Mouse (Mus musculus) liver (tissue): Measurements from ENCODE around the gene Dgat2.
A peak's percentile ranks its signal among the peaks of the same experiment; 100 is the strongest.

Source experiments
- DNase-seq: peaks from one replicate; pipeline ENCODE4 v3.0.0-alpha.2; 2020; ENCODE audit warnings: mixed read lengths

The Dgat2 gene

GRCm38 (mm10) chr7:99161529-99161928 lies 21.0 kb downstream of the Dgat2 start:
- DNase-seq = peak; percentile 53

GRCm38 (mm10) chr7:99160995-99161394 lies 21.5 kb downstream of the Dgat2 start:
- DNase-seq = no peak

- no peak for DNase-seq
Measured at GRCm38 (mm10) chr7:99159446-99159845, 23.1 kb downstream of the Dgat2 start.

- DNase-seq = no peak
Measured at GRCm38 (mm10) chr7:99158904-99159303, 23.6 kb downstream of the Dgat2 start.

- no peak for DNase-seq
Measured at GRCm38 (mm10) chr7:99158011-99158410, 24.5 kb downstream of the Dgat2 start.

- DNase-seq = no peak
Measured at GRCm38 (mm10) chr7:99156737-99157136, 25.8 kb downstream of the Dgat2 start.

GRCm38 (mm10) chr7:99155311-99156289 lies 26.9 kb downstream of the Dgat2 start:
- DNase-seq = peak; percentile 77

GRCm38 (mm10) chr7:99154648-99155151 lies 27.8 kb downstream of the Dgat2 start:
- peak; percentile 62 for DNase-seq

- no peak for DNase-seq
Measured at GRCm38 (mm10) chr7:99153686-99154202, 28.8 kb downstream of the Dgat2 start.

GRCm38 (mm10) chr7:99152756-99153155 lies 29.8 kb downstream of the Dgat2 start:
- DNase-seq = no peak

- peak; percentile 95 for DNase-seq
Measured at GRCm38 (mm10) chr7:99151342-99151741, 31.2 kb downstream of the Dgat2 start.

GRCm38 (mm10) chr7:99149017-99149416 lies 33.5 kb downstream of the Dgat2 start:
- DNase-seq = no peak

- DNase-seq = no peak
Measured at GRCm38 (mm10) chr7:99147494-99147893, 35.0 kb downstream of the Dgat2 start.

- no peak for DNase-seq
Measured at GRCm38 (mm10) chr7:99146906-99147305, 35.6 kb downstream of the Dgat2 start.

GRCm38 (mm10) chr7:99146011-99146410 lies 36.5 kb downstream of the Dgat2 start:
- DNase-seq = peak; percentile 27

- no peak for DNase-seq
Measured at GRCm38 (mm10) chr7:99144616-99145015, 37.9 kb downstream of the Dgat2 start.

- no peak for DNase-seq
Measured at GRCm38 (mm10) chr7:99143244-99143643, 39.3 kb downstream of the Dgat2 start.

GRCm38 (mm10) chr7:99141919-99142606 lies 40.5 kb downstream of the Dgat2 start:
- no peak for DNase-seq

GRCm38 (mm10) chr7:99140984-99141918 lies 41.3 kb downstream of the Dgat2 start, which contains the start of gene Uvrag:
TSS of gene Uvrag (minus strand) at chr7:99141141.
- DNase-seq = peak; percentile 97

GRCm38 (mm10) chr7:99140511-99140910 lies 42.0 kb downstream of the Dgat2 start:
- DNase-seq = no peak

- DNase-seq = peak; percentile 30
Measured at GRCm38 (mm10) chr7:99139841-99140491, 42.6 kb downstream of the Dgat2 start.

GRCm38 (mm10) chr7:99137541-99137940 lies 45.0 kb downstream of the Dgat2 start:
- DNase-seq = no peak
